Mouse (Mus musculus) hindbrain, embryonic 10.5 days (tissue): ENCODE data around the gene Slc7a6. TPM values are rescaled to one million over a fixed set of nuclear protein-coding genes. Genes with fewer than 3 reads are reported as not detected.

Experiments used
- DNase-seq: peaks from one replicate; pipeline ENCODE4 v3.0.0-alpha.2; 2017; ENCODE audit warnings: low spot score
- H3K27ac ChIP-seq: fragments of 300-500 bp; sonication (generic); 2 replicates; pipeline ENCODE4 v1.5.1; 2016; ENCODE audit warnings: mild to moderate bottlenecking, moderate library complexity
- H3K27me3 ChIP-seq: fragments of 300-500 bp; sonication (generic); 2 replicates; pipeline ENCODE4 v1.6.1; 2016; ENCODE audit warnings: mild to moderate bottlenecking; ENCODE audit not compliant: poor library complexity, insufficient read depth, severe bottlenecking
- H3K36me3 ChIP-seq: fragments of 300-500 bp; sonication (generic); 2 replicates; pipeline ENCODE4 v1.6.1; 2016; ENCODE audit warnings: mild to moderate bottlenecking, moderate library complexity
- H3K4me1 ChIP-seq: fragments of 300-500 bp; sonication (generic); replicated peaks from 2 replicates; pipeline ENCODE4 v1.6.1; 2016; ENCODE audit warnings: mild to moderate bottlenecking
- H3K4me3 ChIP-seq: fragments of 300-500 bp; sonication (generic); 2 replicates; pipeline ENCODE4 v1.5.1; 2016; ENCODE audit warnings: mild to moderate bottlenecking, moderate library complexity
- H3K9me3 ChIP-seq: fragments of 300-500 bp; sonication (generic); 2 replicates; pipeline ENCODE4 v1.6.1; 2016; ENCODE audit warnings: mild to moderate bottlenecking, moderate library complexity
- WGBS: fragments of 180-500 bp; shearing (Covaris S2); methylation state at CpG from one replicate; pipeline ENCODE4 v1.1.7; 2016; 5-methylcytosine and 5-hydroxymethylcytosine counted together
- polyA plus RNA-seq: library from polyadenylated mRNA; unstranded; fragments of >200 nt; fragmentation: Nextera tagmentation; extraction: Ambion mirVana; gene quantifications from 2 replicates; pipeline ENCODE4 v1.2.1, GENCODE M21; 2016

Gene Slc7a6
- polyA plus RNA-seq, 1 experiment from 2014 or later = 66.1 TPM

- peak overlapping the region; percentile 96 for H3K4me3 ChIP-seq
- DNase-seq = peak; percentile 6
- H3K27me3 ChIP-seq = no peaks in the 10 kb centered on the region
- peak overlapping the region; percentile 95 for H3K27ac ChIP-seq
- no peaks in the 10 kb centered on the region for H3K9me3 ChIP-seq
- under 1% methylated on average over 35 of the region's 35 CpGs for WGBS
- H3K36me3 ChIP-seq = peaks cover 65% of the 10 kb centered on the region
- H3K4me1 ChIP-seq = peaks cover 24% of the 10 kb centered on the region
These were observed 41.5 kb downstream of the Slc7a6 start for GRCm38 (mm10) chr8:106210035-106210731.

- Histone ChIP-seq H3K36me3 (peaks cover 65% of the 10 kb centered on the region), H3K27me3 (no peaks in the 10 kb centered on the region), H3K27ac (peak within 1 kb of the TSS; percentile 95), H3K9me3 (no peaks in the 10 kb centered on the region), H3K4me3 (peak within 1 kb of the TSS; percentile 96), H3K4me1 (peaks cover 24% of the 10 kb centered on the region)
- peak; percentile 93 for DNase-seq
- under 1% methylated on average over 52 of the region's 52 CpGs for WGBS
These were observed 42.2 kb downstream of the Slc7a6 start, which contains the start of the genes Slc7a6os and Prmt7 for GRCm38 (mm10) chr8:106210821-106211345. Slc7a6os (minus strand) TSS chr8:106210935. Prmt7 (plus strand) TSS chr8:106210936.

- H3K4me1 ChIP-seq = peaks cover 24% of the 10 kb centered on the region
- H3K27ac ChIP-seq = peak overlapping the region; percentile 95
- no peaks in the 10 kb centered on the region for H3K9me3 ChIP-seq
- H3K4me3 ChIP-seq = peak overlapping the region; percentile 96
- H3K36me3 ChIP-seq = peaks cover 66% of the 10 kb centered on the region
- no peaks in the 10 kb centered on the region for H3K27me3 ChIP-seq
- DNase-seq = no peak
- WGBS = 7% methylated on average over 13 of the region's 13 CpGs
These were observed 42.8 kb downstream of the Slc7a6 start for GRCm38 (mm10) chr8:106211421-106211820.

GRCm38 (mm10) chr8:106213959-106214358 is 45.3 kb downstream of the Slc7a6 start:
- Histone ChIP-seq H3K27me3 (no peaks in the 10 kb centered on the region), H3K27ac (no peak overlapping the region), H3K36me3 (peaks cover 68% of the 10 kb centered on the region), H3K4me3 (no peak overlapping the region), H3K4me1 (peaks cover 24% of the 10 kb centered on the region), H3K9me3 (no peaks in the 10 kb centered on the region)
- DNase-seq = no peak
- 96% methylated on average over 3 of the region's 3 CpGs for WGBS

GRCm38 (mm10) chr8:106219620-106220019 is 51.0 kb downstream of the Slc7a6 start:
- Histone ChIP-seq H3K36me3 (peaks cover 98% of the 10 kb centered on the region), H3K9me3 (no peaks in the 10 kb centered on the region), H3K27ac (no peak overlapping the region), H3K27me3 (no peaks in the 10 kb centered on the region), H3K4me3 (no peak overlapping the region), H3K4me1 (no peaks in the 10 kb centered on the region)
- no peak for DNase-seq
- WGBS = 92% methylated on average over 3 of the region's 3 CpGs

GRCm38 (mm10) chr8:106226589-106226988 is 57.9 kb downstream of the Slc7a6 start:
- Histone ChIP-seq H3K4me1 (no peaks in the 10 kb centered on the region), H3K27me3 (no peaks in the 10 kb centered on the region), H3K4me3 (no peak overlapping the region), H3K9me3 (no peaks in the 10 kb centered on the region), H3K27ac (no peak overlapping the region), H3K36me3 (peaks cover 92% of the 10 kb centered on the region)
- peak; percentile 53 for DNase-seq
- WGBS = 56% methylated on average over 9 of the region's 9 CpGs

- no peak for DNase-seq
- Histone ChIP-seq H3K9me3 (no peaks in the 10 kb centered on the region), H3K4me3 (no peak overlapping the region), H3K27ac (no peak overlapping the region), H3K27me3 (no peaks in the 10 kb centered on the region), H3K36me3 (peaks cover 92% of the 10 kb centered on the region), H3K4me1 (no peaks in the 10 kb centered on the region)
- 88% methylated on average over 7 of the region's 7 CpGs for WGBS
These were observed 62.9 kb downstream of the Slc7a6 start for GRCm38 (mm10) chr8:106231536-106231935.

GRCm38 (mm10) chr8:106232751-106233150 is 64.1 kb downstream of the Slc7a6 start:
- no peak for DNase-seq
- H3K4me1 ChIP-seq = no peaks in the 10 kb centered on the region
- H3K36me3 ChIP-seq = peaks cover 92% of the 10 kb centered on the region
- 81% methylated on average over 3 of the region's 3 CpGs for WGBS
- H3K27ac ChIP-seq = no peak overlapping the region
- H3K4me3 ChIP-seq = no peak overlapping the region
- no peaks in the 10 kb centered on the region for H3K27me3 ChIP-seq
- no peaks in the 10 kb centered on the region for H3K9me3 ChIP-seq

GRCm38 (mm10) chr8:106234567-106235261 is 66.1 kb downstream of the Slc7a6 start:
- H3K4me3 ChIP-seq = no peak overlapping the region
- no peak for DNase-seq
- no peak overlapping the region for H3K27ac ChIP-seq
- WGBS = 94% methylated on average over 17 of the region's 17 CpGs
- no peaks in the 10 kb centered on the region for H3K4me1 ChIP-seq
- H3K27me3 ChIP-seq = no peaks in the 10 kb centered on the region
- no peaks in the 10 kb centered on the region for H3K9me3 ChIP-seq
- peaks cover 92% of the 10 kb centered on the region for H3K36me3 ChIP-seq

- peaks cover 93% of the 10 kb centered on the region for H3K36me3 ChIP-seq
- DNase-seq = no peak
- 92% methylated on average over 5 of the region's 5 CpGs for WGBS
These were observed 68.4 kb downstream of the Slc7a6 start for GRCm38 (mm10) chr8:106237106-106237505.

More at GRCm38 (mm10) chr8:106237106-106237505, 68.4 kb downstream of the Slc7a6 start:
- Histone ChIP-seq H3K4me1 (no peaks in the 10 kb centered on the region), H3K9me3 (no peaks in the 10 kb centered on the region), H3K27ac (no peak overlapping the region), H3K27me3 (no peaks in the 10 kb centered on the region), H3K4me3 (no peak overlapping the region)

Other genes with a start within 250 kb of the Slc7a6 start
- 1.7 and 2.5 TPM in 2 replicates for gene Ctrl, start 235.0 kb upstream of the Slc7a6 start, polyA plus RNA-seq
- 32.7 and 33.6 TPM in 2 replicates for gene Psmb10, start 230.4 kb upstream of the Slc7a6 start, polyA plus RNA-seq
- 0.60 and 0.78 TPM in 2 replicates for gene Lcat, start 225.5 kb upstream of the Slc7a6 start, polyA plus RNA-seq
- gene Slc12a4, start 202.8 kb upstream of the Slc7a6 start, polyA plus RNA-seq = 18.7 and 19.3 TPM in 2 replicates
- not detected in 2 replicates for gene Dpep3, start 189.4 kb upstream of the Slc7a6 start, polyA plus RNA-seq
- 21.1 and 21.3 TPM in 2 replicates for gene Dus2, start 177.5 kb upstream of the Slc7a6 start, polyA plus RNA-seq
- not detected in 2 replicates for gene Dpep2nb, start 162.9 kb upstream of the Slc7a6 start, polyA plus RNA-seq
- 22.4 and 24.4 TPM in 2 replicates for gene Ddx28, start 157.0 kb upstream of the Slc7a6 start, polyA plus RNA-seq
- 4.2 and 6.2 TPM in 2 replicates for gene Nfatc3, start 110.0 kb upstream of the Slc7a6 start, polyA plus RNA-seq
- gene Esrp2, start 31.9 kb upstream of the Slc7a6 start, polyA plus RNA-seq = 2.5 and 3.3 TPM in 2 replicates
- 15.0 and 16.1 TPM in 2 replicates for gene Pla2g15, start 18.5 kb upstream of the Slc7a6 start, polyA plus RNA-seq
- 33.0 and 36.9 TPM in 2 replicates for gene Slc7a6os, start 42.1 kb downstream of the Slc7a6 start, polyA plus RNA-seq
- gene Prmt7, start 42.1 kb downstream of the Slc7a6 start, polyA plus RNA-seq = 71.1 and 73.6 TPM in 2 replicates
- 12.7 and 20.9 TPM in 2 replicates for gene Smpd3, start 169.1 kb downstream of the Slc7a6 start, polyA plus RNA-seq
- 24.1 and 26.1 TPM in 2 replicates for gene Zfp90, start 246.5 kb downstream of the Slc7a6 start, polyA plus RNA-seq